8 mouse cellular contexts compared by ENCODE assay signal in genomic region chr6:71990371-71990837, GRCm38 (mm10).
DNase-seq lines count a peak whose midpoint lies in the region; ATAC-seq and TF ChIP-seq lines count a peak whose summit lies in the region.

No protein-coding gene starts in this region.

- WGBS in heart, embryonic 15.5 days = 50% methylated on average over 8 of the region's 8 CpGs
- WGBS in midbrain, postnatal 0 days = 78% methylated on average over 8 of the region's 8 CpGs

- H3K4me3 ChIP-seq in heart, embryonic 15.5 days = no peak overlapping the region
- H3K4me3 ChIP-seq in midbrain, postnatal 0 days (ENCODE audit: low read depth, low read length) = no peak overlapping the region

- no peak overlapping the region for H3K9ac ChIP-seq in heart, embryonic 15.5 days
- no peak overlapping the region for H3K9ac ChIP-seq in midbrain, postnatal 0 days (replicated peaks; ENCODE audit: low read length, poor library complexity, severe bottlenecking)

- H3K36me3 ChIP-seq in heart, embryonic 15.5 days = no peaks in the 10 kb centered on the region
- H3K36me3 ChIP-seq in midbrain, postnatal 0 days (ENCODE audit: insufficient read depth, low read length) = no peaks in the 10 kb centered on the region

- peak overlapping the region; percentile 56 for H3K27ac ChIP-seq in heart, embryonic 15.5 days
- peak overlapping the region; percentile 47; the same call in 1 of the 2 replicates for H3K27ac ChIP-seq in midbrain, postnatal 0 days (ENCODE audit: low read depth, low read length)

- DNase-seq in left cerebral cortex, postnatal 4 days = peak; percentile 32
- DNase-seq in left cerebral cortex, adult 9 months (ENCODE audit: low spot score in 2 of 2) = no peak
- peak; percentile 87 for DNase-seq in cerebellum, adult 11 months
- DNase-seq in midbrain, postnatal 0 days (ENCODE audit: low spot score) = no peak
- no peak for DNase-seq in thymus, postnatal 10 days (ENCODE audit: low spot score in 2 of 2)
- no peak for DNase-seq in spleen, postnatal 4 days (ENCODE audit: low spot score in 2 of 2)
- DNase-seq in lung, postnatal 4 days = no peak

- intact Hi-C loops in left cerebral cortex, postnatal 4 days (cut with DNase I) = no loop called here

- H3K9me3 ChIP-seq in heart, embryonic 15.5 days (replicated peaks) = no peaks in the 10 kb centered on the region
- no peaks in the 10 kb centered on the region for H3K9me3 ChIP-seq in midbrain, postnatal 0 days (ENCODE audit: low read length)

- no peaks in the 10 kb centered on the region for H3K27me3 ChIP-seq in heart, embryonic 15.5 days
- H3K27me3 ChIP-seq in midbrain, postnatal 0 days (ENCODE audit: insufficient read depth, low read length) = no peaks in the 10 kb centered on the region

- TF ChIP-seq CTCF in midbrain, postnatal 0 days (IDR thresholded peaks at IDR 0.05) = no peak

- H3K4me2 ChIP-seq in heart, embryonic 15.5 days = no peak overlapping the region
- no peak overlapping the region for H3K4me2 ChIP-seq in midbrain, postnatal 0 days (ENCODE audit: low read depth, low read length, poor library complexity, severe bottlenecking)

- H3K4me1 ChIP-seq in heart, embryonic 15.5 days (replicated peaks) = peaks cover 36% of the 10 kb centered on the region
- no peaks in the 10 kb centered on the region for H3K4me1 ChIP-seq in midbrain, postnatal 0 days (ENCODE audit: insufficient read depth, low read length)

- ATAC-seq in heart, embryonic 15.5 days (replicated peaks; ENCODE audit: insufficient number of reproducible peaks, insufficient read depth, low FRiP score, low read depth) = no peak; the same call in 1 of the 2 replicates
- no peak for ATAC-seq in midbrain, postnatal 0 days (ENCODE audit: low FRiP score)

Comparison
In these comparisons a context has a peak if more than half of its experiments do, and no peak if none do; other contexts are left out.
1. DNase-seq: peak in left cerebral cortex, postnatal 4 days (single experiment) and cerebellum, adult 11 months (single experiment); none in left cerebral cortex, adult 9 months (0 of 2), midbrain, postnatal 0 days (single experiment), thymus, postnatal 10 days (0 of 2), spleen, postnatal 4 days (0 of 2) and lung, postnatal 4 days (0 of 2).